Mouse (Mus musculus) spleen, postnatal 14 days (tissue): ENCODE results near the gene Mgat4a.
A peak's percentile ranks its signal among the peaks of the same experiment; 100 is the strongest.

ENCODE experiments used
- DNase-seq, 2 experiments: peaks; one replicate each; pipeline ENCODE4 v3.0.0; 2021 to 2022; ENCODE audit warnings: low spot score in 2 of 2

Gene Mgat4a

DNA sequence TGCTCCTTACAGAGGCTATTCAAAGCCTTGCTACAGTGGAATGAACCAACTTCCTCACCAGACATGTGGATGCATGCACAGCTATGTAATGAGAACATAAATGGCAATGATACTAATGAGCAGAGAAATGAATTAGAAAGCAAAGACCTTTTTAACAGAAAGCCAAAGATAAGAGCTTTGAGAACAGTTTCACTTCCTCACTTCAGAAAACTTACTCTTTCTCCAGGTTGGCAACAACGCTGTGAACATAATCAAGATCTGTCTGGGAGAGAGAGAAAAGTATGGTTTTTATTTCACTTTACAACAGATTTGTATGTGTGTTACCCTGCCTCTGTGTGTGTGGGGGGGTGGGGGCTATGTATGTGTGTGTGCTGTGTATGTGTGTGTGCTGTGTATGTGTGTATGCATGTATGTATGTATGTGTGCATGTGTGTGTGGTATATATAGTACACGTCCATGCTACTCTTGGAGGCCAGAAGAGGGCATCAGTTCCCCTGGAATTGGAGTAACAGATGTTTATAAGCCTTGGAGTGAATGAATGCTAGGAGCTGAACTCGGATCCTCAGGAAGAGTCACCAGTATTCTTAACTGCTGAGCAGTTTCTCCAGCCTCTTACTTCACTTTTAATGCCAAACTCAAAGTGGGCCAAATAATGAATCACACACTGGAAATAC lies 74.4 kb downstream of the Mgat4a start:
- DNase-seq = no peak

DNA sequence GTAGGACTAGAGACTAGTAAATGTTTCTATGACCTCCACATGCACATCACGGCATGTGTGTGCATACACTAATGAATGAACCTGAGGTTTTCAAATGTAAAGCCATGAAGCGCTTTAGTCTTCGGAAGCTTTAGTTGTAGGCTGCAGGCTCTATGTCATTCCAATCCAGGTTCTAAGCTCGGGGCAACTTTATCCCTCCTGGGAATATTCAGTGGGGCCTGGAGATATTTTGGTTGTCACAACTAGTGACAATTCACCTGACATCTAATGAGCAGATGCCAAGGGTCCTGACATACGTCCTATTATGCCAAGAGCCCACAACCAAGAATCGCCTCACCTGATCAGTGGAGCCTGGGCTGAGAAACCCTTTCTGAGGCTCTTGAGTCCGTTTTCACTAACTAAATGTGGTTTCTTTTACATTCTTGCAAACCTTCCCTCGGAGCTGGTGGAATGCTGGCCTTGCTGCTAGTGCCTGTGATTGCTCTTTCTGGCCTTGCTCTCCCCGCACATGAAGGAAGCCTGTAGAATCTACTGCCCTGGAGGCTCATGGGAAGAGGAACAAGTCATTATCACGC lies 75.9 kb downstream of the Mgat4a start:
- no peak for DNase-seq

DNA sequence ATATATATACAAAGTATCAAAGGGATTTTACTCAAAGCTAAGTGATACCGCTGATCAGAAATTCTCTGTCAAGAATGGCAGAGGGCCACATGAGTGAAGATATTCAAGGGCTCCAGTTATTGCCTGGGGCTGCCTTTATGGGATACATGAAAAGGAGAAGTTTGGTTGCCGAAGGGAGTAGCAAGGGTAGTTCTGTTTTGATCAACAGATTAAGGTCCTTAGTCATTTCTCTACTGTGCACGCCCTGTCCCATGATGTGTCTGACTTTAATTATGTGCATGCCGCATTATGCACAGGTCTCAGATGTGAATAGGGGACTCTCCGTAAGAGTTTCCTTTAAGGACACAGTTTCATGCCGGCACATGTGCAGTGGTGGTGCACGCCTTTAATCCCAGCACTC lies 83.3 kb downstream of the Mgat4a start:
- no peak for DNase-seq

DNA sequence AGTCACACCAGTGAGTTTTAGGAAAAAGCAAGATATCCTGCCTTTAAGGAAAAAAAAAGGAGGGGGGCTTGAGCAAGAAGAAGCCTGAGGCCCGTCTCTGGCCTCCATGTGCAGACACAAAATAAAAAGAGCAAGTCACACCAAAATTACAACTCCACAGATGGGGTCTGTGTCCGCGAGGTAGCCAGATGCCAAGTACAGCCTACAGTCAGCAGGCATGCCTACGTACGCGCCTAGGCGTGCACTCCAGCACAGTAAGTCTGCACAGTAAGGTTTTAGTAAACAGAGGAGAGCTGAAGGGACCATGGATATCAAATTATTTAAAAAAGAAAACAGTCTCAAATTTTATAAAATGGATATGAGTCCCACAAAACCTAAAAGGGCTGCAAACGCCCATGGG lies 89.5 kb downstream of the Mgat4a start:
- DNase-seq = no peak

DNA sequence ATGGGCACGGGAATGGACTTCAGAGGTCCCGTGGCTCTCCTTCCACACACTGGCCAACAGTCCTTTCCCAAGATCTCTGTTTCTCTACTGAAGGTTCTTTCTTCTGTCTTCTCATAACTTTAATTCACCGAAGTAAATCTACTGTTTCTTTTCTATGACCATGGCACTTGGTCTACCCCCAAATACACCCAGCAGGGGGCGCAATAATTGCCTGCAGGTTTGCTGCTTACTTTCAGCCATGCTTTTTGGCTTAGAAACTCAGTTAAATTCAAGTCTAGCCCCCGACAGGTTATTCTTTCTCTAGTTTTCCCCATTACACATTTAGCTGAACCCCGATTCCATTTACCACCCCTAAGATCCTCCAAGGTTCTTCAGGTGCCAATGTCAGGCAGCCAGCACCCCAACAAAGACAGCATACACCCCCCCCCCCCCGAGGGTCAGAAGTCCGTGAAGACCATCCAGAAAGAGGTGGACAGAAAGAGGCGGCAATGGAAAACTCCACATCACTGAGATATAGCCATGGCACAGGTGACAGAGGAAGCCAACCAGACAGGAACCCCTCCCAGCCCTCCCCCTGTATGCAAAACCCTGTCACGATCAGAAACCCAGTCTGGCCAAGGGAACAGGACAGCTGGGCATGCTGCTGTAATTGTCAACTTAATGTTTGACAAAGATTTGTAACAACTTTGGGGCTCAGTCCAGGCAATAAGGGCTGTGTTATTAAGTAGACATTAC lies 92.3 kb downstream of the Mgat4a start:
- peak; percentile 30 to 69 for DNase-seq

DNA sequence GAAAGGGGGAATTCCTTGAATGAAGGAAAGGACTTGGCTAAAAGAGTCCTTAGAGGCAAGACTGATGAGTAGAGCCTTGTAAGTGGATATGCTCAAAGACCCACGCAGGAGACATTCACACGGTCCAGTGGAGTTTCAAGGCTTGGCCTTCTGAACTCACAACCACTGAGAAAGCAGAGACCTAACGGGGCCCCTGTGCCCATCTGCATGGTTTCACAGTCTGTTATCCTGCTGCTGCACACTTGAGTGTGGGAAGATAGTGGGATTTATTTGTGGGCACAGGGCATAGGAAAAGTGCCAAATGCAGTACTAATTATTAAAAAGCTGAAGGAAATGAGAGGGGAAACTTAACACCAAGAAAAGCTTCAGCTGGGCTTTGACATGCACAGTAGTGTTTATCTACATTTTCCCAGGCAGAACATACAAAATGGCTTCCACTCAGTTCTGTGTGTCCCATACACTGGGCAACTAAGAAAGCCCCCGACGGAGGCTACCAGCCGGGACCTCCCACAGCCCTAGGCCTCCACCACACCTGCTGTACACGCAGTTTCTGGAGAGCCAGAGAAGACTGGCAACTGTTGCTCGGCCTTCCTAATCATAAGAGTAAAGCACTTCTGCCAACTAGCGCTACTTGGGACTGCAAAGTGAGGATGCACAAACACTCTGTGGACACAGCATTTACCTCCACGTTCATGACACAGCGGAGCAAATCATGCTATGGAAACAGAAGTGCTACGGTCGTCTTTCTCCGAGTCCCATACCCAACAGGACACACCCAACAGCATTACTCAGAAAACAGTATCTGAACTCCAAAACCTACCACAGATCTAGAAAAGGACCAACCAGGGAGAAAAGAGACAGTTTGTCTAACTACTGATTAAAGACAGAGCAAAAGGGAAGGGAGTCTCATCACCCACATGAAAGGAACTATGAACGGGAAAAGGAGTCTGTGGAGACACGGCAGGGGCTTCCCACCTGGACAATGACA lies 97.7 kb downstream of the Mgat4a start:
- DNase-seq = no peak

DNA sequence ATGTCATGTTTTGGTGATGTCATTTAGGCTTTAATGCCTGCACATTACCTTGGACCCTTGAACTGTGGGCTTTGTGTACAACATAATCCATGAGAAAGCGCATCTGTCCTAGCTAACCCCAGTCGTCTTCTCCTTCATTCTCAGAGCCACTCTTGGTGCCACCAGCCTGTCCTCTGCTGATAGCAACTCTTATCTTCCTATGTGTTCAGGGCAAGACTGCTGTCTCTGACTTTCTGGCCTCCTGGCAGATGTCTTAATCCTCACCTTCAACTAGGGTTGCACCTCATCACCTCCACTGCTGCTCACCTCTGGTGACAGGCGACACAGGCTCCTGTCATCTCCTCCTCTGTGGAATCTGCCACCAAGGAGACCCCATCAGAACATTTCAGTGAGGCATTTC lies 104.4 kb downstream of the Mgat4a start:
- no peak for DNase-seq

DNA sequence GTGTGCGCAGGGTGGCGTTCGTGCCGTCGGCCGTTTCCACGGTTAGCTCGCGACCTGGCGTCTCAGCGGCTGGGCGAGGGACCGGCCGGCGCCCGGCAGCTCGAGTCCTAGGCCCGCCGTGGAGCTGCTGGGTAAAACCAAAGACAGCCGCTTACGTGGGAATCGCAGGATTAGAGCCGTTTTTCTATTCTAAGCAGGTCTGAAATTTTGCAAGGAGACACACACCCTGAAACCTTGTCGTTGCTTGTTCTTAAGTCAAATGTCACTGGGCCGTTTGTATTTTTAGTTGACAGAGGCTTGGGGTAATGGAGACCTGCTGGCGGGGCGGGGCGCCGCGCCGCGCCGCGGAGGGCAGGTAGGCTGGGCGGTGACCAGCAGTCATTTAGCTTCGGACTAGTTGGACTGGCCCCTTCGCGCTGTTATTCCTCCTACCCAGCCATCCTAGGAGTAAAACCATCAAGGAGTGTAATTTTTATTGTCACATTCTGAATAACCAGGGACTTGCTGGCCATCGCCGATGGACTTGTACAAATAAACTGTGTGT lies 110.4 kb downstream of the Mgat4a start:
- peak in 1 of 2 experiments; percentile 14 for DNase-seq

DNA sequence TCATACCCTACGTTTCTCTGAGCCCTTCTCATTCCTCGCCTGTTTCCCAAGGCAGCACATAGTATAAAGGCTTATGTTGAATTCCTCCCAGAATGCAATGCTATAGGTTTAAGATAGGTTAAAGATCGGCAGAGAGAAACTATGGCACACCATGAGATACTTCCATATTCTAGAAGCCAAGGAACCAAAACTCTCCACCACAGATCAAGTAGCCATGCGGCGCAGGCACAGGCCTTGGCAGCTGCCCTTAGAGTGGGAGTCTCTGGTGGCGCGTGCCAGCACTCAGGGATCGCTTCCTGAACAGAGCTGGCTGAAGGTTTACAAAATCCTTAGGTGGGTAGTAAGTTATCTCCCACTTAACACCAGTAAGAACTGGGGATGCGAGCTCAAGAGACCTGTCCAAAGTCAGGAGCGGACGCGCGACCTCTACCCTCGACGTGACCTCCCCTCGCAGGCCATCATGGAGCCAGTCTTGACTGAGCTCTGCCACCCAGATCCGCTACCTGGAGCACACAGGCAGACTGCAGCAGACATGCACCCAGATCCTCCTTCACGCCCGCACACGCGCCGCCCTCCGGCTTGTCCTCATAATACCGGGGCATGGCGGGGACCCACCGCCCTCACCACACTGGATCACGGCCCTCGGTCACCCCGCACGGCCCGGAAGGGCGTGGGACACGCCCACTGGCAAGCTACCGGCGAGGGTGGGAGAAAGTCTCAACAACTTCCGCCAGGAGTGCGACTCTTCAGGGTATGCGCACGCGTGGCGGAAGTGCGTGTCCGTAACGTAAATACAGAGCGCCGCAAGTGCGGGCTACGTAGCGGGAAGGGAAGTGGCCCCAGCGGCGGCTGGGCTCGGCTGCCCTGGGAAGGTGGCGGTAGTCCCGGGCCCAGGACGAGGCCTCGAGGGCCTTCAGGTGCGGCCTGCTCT lies 111.2 kb downstream of the Mgat4a start, which contains the start of the genes Coa5 and Unc50:
Gene Coa5, minus strand, starts transcription at position 738 of the 931 bp plus-strand sequence.
Gene Unc50, plus strand, starts transcription at position 774 of the 931 bp plus-strand sequence.
- DNase-seq = peak; percentile 79 to 88

DNA sequence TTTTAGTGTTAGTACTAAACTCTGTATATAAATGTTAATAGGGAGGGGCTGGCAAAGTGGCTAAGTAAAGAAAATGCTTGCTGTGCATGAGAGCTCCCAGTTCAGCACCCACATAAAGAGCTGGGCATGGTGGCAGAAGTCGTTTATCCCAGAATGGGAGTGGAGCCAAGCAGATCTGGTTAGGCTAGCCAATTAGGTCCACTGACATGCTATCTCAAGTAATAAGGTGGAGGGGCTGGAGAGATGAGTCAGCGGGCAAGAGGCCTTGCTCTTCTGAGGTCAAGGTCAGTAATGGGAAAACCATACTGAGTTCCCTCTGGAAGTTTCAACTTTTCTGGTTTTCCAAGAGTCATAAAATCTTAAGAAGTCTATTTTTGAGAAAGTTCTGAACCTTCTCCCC lies 111.9 kb downstream of the Mgat4a start:
- DNase-seq = no peak

DNA sequence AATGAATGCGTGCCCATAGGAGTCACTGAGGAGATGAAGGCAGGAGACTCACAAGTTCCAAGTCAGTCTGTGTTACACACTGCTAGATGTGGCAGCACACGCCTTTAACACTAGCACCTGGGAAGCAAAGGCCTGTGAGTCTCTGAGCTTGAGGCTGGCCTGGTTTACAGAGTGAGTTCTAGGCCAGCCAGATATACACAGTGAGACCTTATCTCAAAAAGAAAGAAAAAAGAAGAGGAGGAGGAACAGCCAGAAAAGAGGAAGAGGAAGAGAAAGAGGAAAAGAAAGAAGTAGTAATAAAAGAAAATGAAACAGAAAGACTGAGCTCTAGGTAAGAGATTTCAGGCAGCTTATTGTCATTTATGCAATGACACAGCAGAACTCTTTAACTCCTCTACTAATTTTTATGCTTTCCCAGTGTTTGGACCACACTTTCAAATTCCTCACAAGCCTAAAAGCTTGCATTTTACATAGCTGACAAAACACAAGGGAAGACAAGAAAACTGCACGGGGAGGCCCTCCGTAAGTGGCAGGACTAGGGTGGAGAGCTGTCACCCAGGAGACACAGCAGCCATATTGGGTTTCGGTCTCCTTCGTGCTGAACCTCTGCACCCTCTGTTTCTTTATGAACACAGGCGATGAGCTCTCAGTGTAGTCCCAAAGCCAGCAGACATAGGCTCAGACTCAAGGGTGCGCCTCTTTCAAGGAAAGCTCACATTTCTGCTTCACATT lies 113.5 kb downstream of the Mgat4a start:
- DNase-seq = no peak

DNA sequence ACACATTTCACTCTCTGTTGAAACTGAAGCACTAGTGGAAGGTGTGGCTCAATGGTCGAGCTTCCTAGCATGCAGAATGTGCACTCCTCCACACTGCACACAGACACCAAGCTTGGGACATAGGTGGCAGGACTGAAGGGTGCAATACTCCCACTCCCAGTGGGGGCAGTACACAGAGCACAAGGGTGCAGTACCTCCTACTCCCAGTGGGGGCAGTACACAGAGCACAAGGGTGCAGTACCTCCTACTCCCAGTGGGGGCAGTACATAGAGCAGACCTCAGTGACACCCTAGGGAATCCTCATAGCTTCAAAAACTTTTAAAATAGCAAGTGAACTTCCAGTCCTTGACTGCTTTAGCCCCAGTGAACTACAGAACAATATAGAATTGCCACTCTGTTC lies 121.4 kb downstream of the Mgat4a start:
- DNase-seq = peak; percentile 54 to 76

DNA sequence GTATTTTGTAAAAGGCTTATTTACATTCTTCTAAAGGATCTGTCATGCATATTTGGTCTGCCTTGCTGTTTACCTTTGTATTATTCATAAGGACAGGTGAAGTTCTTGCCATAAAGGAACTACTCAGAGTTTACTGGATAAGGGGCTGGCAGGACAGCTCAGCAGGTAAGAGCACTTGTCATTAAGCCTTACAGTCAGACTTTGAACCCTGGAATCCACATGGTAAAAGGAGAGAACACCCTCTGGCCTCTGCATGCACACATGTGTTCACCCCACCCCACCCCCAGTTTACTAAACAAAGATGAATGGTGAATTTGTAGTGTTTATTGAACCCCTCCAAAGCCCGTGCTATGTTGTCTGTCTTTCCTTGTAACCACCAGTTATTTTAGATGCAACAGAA lies 125.4 kb downstream of the Mgat4a start:
- DNase-seq = no peak

DNA sequence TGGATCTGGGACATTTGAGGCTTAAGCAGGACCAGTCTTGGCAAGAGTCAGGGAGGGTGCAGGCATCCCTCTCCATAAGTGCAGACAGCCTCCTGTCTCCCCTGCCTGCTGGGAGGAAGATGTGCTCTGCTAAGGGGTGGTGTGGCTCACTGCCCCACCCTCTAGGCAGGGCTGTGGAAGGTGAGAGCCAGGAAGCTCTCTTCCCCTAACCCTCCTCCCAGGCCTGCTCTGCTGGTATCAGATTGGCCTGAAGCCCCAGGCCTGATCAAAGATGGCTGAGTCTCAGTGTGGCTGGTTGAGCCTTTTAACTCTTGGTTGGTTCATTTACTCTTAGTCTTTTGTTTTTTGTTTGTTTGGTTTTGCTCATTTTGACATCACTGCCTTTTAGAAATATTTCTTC lies 131.2 kb downstream of the Mgat4a start:
- DNase-seq = no peak

DNA sequence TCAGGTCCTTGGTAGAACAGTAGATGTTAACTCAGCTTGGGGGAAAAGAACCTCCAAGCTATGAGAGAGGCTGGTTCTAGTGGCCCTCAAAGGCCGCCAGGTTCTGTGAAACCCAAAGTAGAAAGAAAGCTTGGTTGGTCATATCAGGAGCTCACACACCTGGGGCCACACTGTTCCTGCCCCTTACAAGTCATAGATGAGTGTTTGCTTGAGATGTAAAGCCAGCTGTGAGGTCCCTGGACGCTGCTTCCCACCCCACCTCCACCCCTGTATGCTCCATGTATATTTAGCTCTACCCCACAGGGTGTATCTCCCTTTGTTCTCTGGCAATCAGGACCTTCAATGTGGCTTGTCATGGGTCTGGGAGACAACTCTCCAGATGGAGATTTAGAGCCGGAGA lies 132.1 kb downstream of the Mgat4a start:
- no peak for DNase-seq

DNA sequence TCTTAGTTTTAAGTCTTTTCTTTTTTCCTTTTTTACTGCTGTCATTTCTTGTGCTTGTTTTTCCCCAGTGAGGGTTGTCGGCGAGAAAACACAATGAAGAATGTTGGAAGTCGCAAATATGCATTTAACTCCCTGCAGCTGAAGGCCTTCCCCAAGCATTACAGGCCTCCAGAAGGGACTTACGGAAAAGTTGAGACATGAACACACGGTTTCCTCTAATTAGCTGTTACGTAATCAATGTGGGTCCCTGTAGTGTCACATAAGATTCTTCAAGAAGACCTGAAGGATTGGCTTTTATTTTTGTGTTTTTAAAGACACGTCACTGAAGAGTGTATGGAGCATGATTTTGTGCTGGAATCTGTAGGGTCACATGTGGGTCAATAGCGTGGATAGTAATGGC lies 132.8 kb downstream of the Mgat4a start:
- no peak for DNase-seq

DNA sequence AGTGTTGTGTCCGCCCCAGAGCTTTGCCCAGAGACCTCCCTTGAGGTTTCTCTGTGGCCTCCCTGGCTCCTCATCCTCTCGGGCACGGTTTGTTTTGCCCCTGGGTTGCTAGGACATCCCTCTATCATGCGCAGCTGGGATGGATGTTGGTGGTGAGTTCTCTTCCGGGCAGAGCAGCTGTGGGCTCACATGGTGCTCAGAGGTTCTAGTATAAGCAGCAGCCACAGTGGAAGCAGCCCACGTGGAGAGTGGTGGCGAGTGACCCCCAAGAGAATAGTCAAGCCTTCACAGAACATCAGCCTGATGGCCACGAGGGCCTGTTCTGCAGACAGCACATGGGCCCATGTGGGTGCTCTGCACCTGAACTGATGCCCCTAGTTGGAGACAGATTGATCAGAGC lies 133.6 kb downstream of the Mgat4a start:
- no peak for DNase-seq

DNA sequence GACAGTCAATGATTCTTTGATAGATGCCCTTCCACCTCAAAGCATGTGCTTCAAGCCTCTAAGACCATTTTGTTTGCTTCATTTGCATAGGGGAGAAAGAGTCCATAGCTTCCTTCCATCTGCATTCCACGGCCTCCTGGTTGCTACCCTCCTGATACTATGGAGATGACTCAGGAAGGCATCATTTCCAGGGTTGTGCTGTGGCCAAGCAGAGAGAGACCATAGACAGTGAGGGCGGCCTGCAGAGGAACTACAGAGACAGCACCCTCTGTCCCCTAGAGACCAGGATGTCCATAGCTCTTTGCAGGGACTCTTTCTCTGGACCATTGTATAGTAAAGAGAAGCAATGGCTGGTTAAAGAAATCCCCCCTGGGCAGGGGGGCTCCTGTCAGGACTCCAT lies 135.7 kb downstream of the Mgat4a start:
- no peak for DNase-seq

DNA sequence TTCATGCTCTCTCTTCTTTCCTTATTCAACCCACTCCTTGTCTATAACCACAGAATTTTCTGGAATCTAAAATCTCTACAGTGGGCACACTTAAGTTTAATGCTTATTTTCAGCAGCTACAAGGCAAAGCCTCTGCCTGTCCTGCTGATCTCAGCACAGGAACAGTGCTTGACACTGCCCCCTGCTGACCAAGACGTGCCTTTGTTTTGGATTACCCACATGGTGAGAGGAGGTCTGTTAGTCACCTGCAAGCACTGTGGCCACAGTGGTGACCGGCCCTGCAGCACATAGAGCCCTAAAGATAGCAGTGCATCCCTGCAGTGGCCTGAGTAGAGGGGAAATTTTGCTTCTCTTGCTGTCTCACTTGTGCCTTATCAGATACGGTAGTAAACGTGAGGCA lies 139.1 kb downstream of the Mgat4a start:
- DNase-seq = peak in 1 of 2 experiments; percentile 43

DNA sequence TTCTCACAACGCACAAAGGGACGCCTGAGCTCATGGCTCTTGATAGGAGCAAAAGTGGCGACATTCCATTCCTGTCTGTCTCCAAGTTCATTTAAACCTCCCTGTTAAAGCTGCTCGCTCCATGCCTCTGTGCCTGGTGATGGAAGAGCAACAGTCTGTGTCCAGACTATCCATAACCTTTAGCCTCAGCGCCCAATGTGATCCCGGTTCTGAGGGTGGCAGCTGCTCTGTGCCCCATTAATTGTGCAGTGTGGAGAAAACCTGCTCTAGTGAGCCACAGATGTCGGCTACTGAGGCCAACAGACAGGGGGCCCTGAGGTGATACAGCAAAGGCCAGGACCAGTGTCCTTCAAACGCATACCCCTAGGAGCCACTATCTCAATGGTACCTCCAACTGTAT lies 141.1 kb downstream of the Mgat4a start:
- DNase-seq = no peak
